Mouse (Mus musculus) cerebellum, adult 2 months (tissue): ENCODE measurements at regions not wholly inside any gene's neighbourhood (a gene's known extent, or its start where the extent isn't known, plus 50 kb on each side); places are given as distances from the start of the nearest gene placed in this dataset.

Experiments used
- CTCF ChIP-seq: fragments of 200-500 bp; IDR thresholded peaks from 2 replicates; pipeline ENCODE4 v1.5.1; 2011; ENCODE audit warnings: low read depth, mild to moderate bottlenecking, control low read depth, low read length, moderate library complexity, borderline replicate concordance; ENCODE audit not compliant: insufficient read depth
- POLR2A ChIP-seq: fragments of 200-500 bp; IDR thresholded peaks from 2 replicates; pipeline ENCODE4 v1.6.1; 2011; ENCODE audit warnings: low read length, control low read depth, borderline replicate concordance; ENCODE audit not compliant: insufficient read depth

- TF ChIP-seq POLR2A (no peak), CTCF (no peak)
Measured at GRCm38 (mm10) chr17:67509921-67510320, 122.6 kb downstream of the Lrrc30 start.
